Mouse (Mus musculus) layer of hippocampus, adult 8-10 months (tissue): Measurements from ENCODE around the gene Tnn. TPM values are rescaled to one million over a fixed set of nuclear protein-coding genes. Genes with fewer than 3 reads are reported as not detected.

Experiments
- DNase-seq, 2 experiments: peaks; one replicate each; pipeline ENCODE4 v3.0.0; 2022; ENCODE audit warnings: low spot score in 2 of 2
- total RNA-seq, 4 experiments: library from RNA; stranded (reverse); gene quantifications; 2 replicates each; pipeline ENCODE4 v1.2.4; 2022

The Tnn gene
- total RNA-seq, 4 experiments from 2014 or later, result 0.07 to 0.16 (median 0.11) TPM

GRCm38 (mm10) chr1:160044237-160045021 is 109.0 kb downstream of the Tnn start, which contains the start of gene 4930523C07Rik:
TSS of gene 4930523C07Rik (plus strand) at chr1:160044382.
- no peak for DNase-seq

GRCm38 (mm10) chr1:160043271-160043975 is 110.0 kb downstream of the Tnn start:
- DNase-seq, result no peak

GRCm38 (mm10) chr1:160042351-160042750 is 111.0 kb downstream of the Tnn start:
- no peak for DNase-seq

GRCm38 (mm10) chr1:160041264-160041775 is 112.1 kb downstream of the Tnn start:
- no peak for DNase-seq

GRCm38 (mm10) chr1:160039951-160040645 is 113.3 kb downstream of the Tnn start:
- DNase-seq, result no peak

GRCm38 (mm10) chr1:160036996-160037521 is 116.3 kb downstream of the Tnn start:
- no peak for DNase-seq

- no peak for DNase-seq
Measured at GRCm38 (mm10) chr1:160035561-160035960, 117.8 kb downstream of the Tnn start.

Other genes with a start within 250 kb of the Tnn start
- 1 to 10 TPM; 1.3 to 3.3 (median 2.2) TPM for gene 4930523C07Rik, start 109.2 kb downstream of the Tnn start, total RNA-seq
- 10 to 100 TPM; 63.2 to 72.5 (median 71.7) TPM for gene Mrps14, start 41.6 kb upstream of the Tnn start, total RNA-seq
- gene Cacybp, start 59.3 kb upstream of the Tnn start, total RNA-seq, result 100 to 1,000 TPM in 1 of 4 experiments, 10 to 100 TPM in 3; 80.3 to 101 (median 91.8) TPM